Mouse (Mus musculus) B cell, adult 67 days (primary cell): ENCODE measurements around the gene Gadd45g. TPM values are rescaled to one million over a fixed set of nuclear protein-coding genes. Genes with fewer than 3 reads are reported as not detected.

Experiments used
- total RNA-seq, 2 experiments: library from RNA; stranded (reverse); gene quantifications; 4 replicates each; pipeline ENCODE4 v1.2.4; 2023

Gadd45g gene
- total RNA-seq = 10 to 100 TPM; 23.7 to 50.6 TPM

DNA sequence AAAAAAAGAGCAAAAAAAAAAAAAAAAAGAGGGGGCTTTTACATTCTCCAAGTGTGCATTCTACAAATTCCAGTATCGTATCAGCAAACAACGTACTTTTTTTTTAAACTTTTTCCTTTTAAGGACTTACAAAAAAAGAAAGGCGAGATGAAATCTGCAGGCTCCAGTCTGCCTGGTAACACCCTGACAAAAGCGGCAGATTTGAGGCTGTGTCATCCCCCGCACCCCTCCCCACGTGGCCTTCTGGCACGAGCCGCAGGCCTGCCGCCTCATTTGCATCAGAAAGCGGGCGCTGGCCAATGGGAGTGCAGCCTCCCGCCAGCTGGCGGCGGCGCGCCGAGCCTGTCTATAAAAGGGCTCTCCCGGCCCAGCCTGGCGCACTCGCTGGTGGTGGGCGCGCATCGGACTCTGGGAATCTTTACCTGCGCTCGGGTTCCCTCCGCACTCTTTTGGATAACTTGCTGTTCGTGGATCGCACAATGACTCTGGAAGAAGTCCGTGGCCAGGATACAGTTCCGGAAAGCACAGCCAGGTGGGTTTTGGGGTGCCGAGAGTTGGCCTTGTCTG is at the start of gene Gadd45g:
Gene Gadd45g (plus strand): TSS at position 378 of the 567 bp plus-strand sequence.

Other genes with a start within 250 kb of the Gadd45g start
- 10 to 100 TPM; 28.2 to 31.2 TPM for gene Cks2, start 201.4 kb upstream of the Gadd45g start, total RNA-seq
- gene Secisbp2, start 195.0 kb upstream of the Gadd45g start, total RNA-seq = 10 to 100 TPM; 67.5 to 68.1 TPM
- gene Sema4d, start 52.9 kb upstream of the Gadd45g start, total RNA-seq = 100 to 1,000 TPM; 220 to 243 TPM